Mouse (Mus musculus): ENCODE measurements around the gene Ppm1a. TPM values are rescaled to one million over a fixed set of nuclear protein-coding genes. Genes with fewer than 3 reads are reported as not detected.
"Not testable (repeated sequence)": the region's sequence is repeated elsewhere in the genome, so short reads cannot be mapped to it uniquely, and the experiment has no call there.

Gene Ppm1a
- polyA plus RNA-seq, 1 experiment from 2014 or later = 131 TPM

- no peak for DNase-seq (ENCODE audit: low read depth, low spot score)
- in situ Hi-C loops (cut with MboI; ENCODE audit: low pct_unique_long_range_greater_than_20kb) = no loop called here
- POLR2A ChIA-PET = interaction anchor here (0.9 kb wide), 1 partner anchor 24 kb away, joined by 3 read pairs; no protein-coding TSS in a partner anchor
Measured at GRCm38 (mm10) chr12:72761649-72762261, 4.5 kb downstream of the Ppm1a start.

GRCm38 (mm10) chr12:72762502-72762901 is 5.2 kb downstream of the Ppm1a start:
- ChIA-PET POLR2A (no interaction called here), CTCF (no interaction called here)
- in situ Hi-C loops (cut with MboI; ENCODE audit: low pct_unique_long_range_greater_than_20kb) = no loop called here
- DNase-seq (ENCODE audit: low read depth, low spot score) (no peak), ATAC-seq (no peak)
- H3K27me3 ChIP-seq = no peaks in the 10 kb centered on the region
- TF ChIP-seq CTCF (IDR thresholded peaks at IDR 0.05) = no peak

More at GRCm38 (mm10) chr12:72761649-72762261, 4.5 kb downstream of the Ppm1a start:
- CTCF ChIA-PET = no interaction called here
- peak; percentile 45 for ATAC-seq
- no peak for TF ChIP-seq CTCF (IDR thresholded peaks at IDR 0.05)
- H3K27me3 ChIP-seq = no peaks in the 10 kb centered on the region

GRCm38 (mm10) chr12:72763156-72763555 is 5.9 kb downstream of the Ppm1a start:
- no peak for TF ChIP-seq CTCF (IDR thresholded peaks at IDR 0.05)
- H3K27me3 ChIP-seq = no peaks in the 10 kb centered on the region
- CTCF ChIA-PET = no interaction called here
- POLR2A ChIA-PET = no interaction called here
- DNase-seq (ENCODE audit: low read depth, low spot score) = no peak
- no peak for ATAC-seq
- in situ Hi-C loops (cut with MboI; ENCODE audit: low pct_unique_long_range_greater_than_20kb) = no loop called here

GRCm38 (mm10) chr12:72767809-72768208 is 10.6 kb downstream of the Ppm1a start:
- H3K27me3 ChIP-seq = no peaks in the 10 kb centered on the region
- no peak for ATAC-seq
- no peak for TF ChIP-seq CTCF (IDR thresholded peaks at IDR 0.05)
- ChIA-PET POLR2A (no interaction called here), CTCF (no interaction called here)
- in situ Hi-C loops (cut with MboI; ENCODE audit: low pct_unique_long_range_greater_than_20kb) = no loop called here
- DNase-seq (ENCODE audit: low read depth, low spot score) = no peak

GRCm38 (mm10) chr12:72768230-72768629 is 11.0 kb downstream of the Ppm1a start:
- POLR2A ChIA-PET = no interaction called here
- no peaks in the 10 kb centered on the region for H3K27me3 ChIP-seq
- ATAC-seq = no peak
- no peak for DNase-seq (ENCODE audit: low read depth, low spot score)
- CTCF ChIA-PET = no interaction called here
- TF ChIP-seq CTCF (IDR thresholded peaks at IDR 0.05) = no peak
- in situ Hi-C loops (cut with MboI; ENCODE audit: low pct_unique_long_range_greater_than_20kb) = no loop called here

GRCm38 (mm10) chr12:72769546-72770230 is 12.4 kb downstream of the Ppm1a start:
- CTCF ChIA-PET = interaction anchor here (1.2 kb wide), 1 partner anchor 17 kb away, joined by 3 read pairs; no protein-coding TSS in a partner anchor
- no peak for TF ChIP-seq CTCF (IDR thresholded peaks at IDR 0.05)
- DNase-seq (ENCODE audit: low read depth, low spot score) = no peak
- ATAC-seq = no peak
- in situ Hi-C loops (cut with MboI; ENCODE audit: low pct_unique_long_range_greater_than_20kb) = no loop called here
- POLR2A ChIA-PET = no interaction called here
- no peaks in the 10 kb centered on the region for H3K27me3 ChIP-seq

GRCm38 (mm10) chr12:72771153-72771552 is 13.9 kb downstream of the Ppm1a start:
- H3K27me3 ChIP-seq = no peaks in the 10 kb centered on the region
- ChIA-PET CTCF (interaction anchor here (1.2 kb wide), 1 partner anchor 15 kb away, joined by 3 read pairs; no protein-coding TSS in a partner anchor), POLR2A (no interaction called here)
- in situ Hi-C loops (cut with MboI; ENCODE audit: low pct_unique_long_range_greater_than_20kb) = no loop called here
- no peak for DNase-seq (ENCODE audit: low read depth, low spot score)
- peak; percentile 46 for TF ChIP-seq CTCF (IDR thresholded peaks at IDR 0.05)
- ATAC-seq = no peak

GRCm38 (mm10) chr12:72771711-72772110 is 14.5 kb downstream of the Ppm1a start:
- DNase-seq (ENCODE audit: low read depth, low spot score) = no peak
- CTCF ChIA-PET = no interaction called here
- in situ Hi-C loops (cut with MboI; ENCODE audit: low pct_unique_long_range_greater_than_20kb) = no loop called here
- no peaks in the 10 kb centered on the region for H3K27me3 ChIP-seq
- ATAC-seq = no peak
- POLR2A ChIA-PET = no interaction called here
- no peak for TF ChIP-seq CTCF (IDR thresholded peaks at IDR 0.05)

- in situ Hi-C loops (cut with MboI; ENCODE audit: low pct_unique_long_range_greater_than_20kb) = no loop called here
- ChIA-PET POLR2A (no interaction called here), CTCF (no interaction called here)
- no peaks in the 10 kb centered on the region for H3K27me3 ChIP-seq
- TF ChIP-seq CTCF (IDR thresholded peaks at IDR 0.05) = no peak
- ATAC-seq = no peak
- no peak for DNase-seq (ENCODE audit: low read depth, low spot score)
Measured at GRCm38 (mm10) chr12:72773921-72774320, 16.7 kb downstream of the Ppm1a start.

- ATAC-seq = no peak
- ChIA-PET POLR2A (no interaction called here), CTCF (no interaction called here)
- H3K27me3 ChIP-seq = no peaks in the 10 kb centered on the region
- in situ Hi-C loops (cut with MboI; ENCODE audit: low pct_unique_long_range_greater_than_20kb) = no loop called here
- no peak for TF ChIP-seq CTCF (IDR thresholded peaks at IDR 0.05)
- no peak for DNase-seq (ENCODE audit: low read depth, low spot score)
Measured at GRCm38 (mm10) chr12:72777244-72777643, 20.0 kb downstream of the Ppm1a start.

- TF ChIP-seq CTCF (IDR thresholded peaks at IDR 0.05) = no peak
- DNase-seq (ENCODE audit: low read depth, low spot score) (no peak), ATAC-seq (no peak)
- CTCF ChIA-PET = no interaction called here
- in situ Hi-C loops (cut with MboI; ENCODE audit: low pct_unique_long_range_greater_than_20kb) = no loop called here
- no peaks in the 10 kb centered on the region for H3K27me3 ChIP-seq
- POLR2A ChIA-PET = no interaction called here
Measured at GRCm38 (mm10) chr12:72780136-72780535, 22.9 kb downstream of the Ppm1a start.

GRCm38 (mm10) chr12:72782786-72783185 is 25.5 kb downstream of the Ppm1a start:
- CTCF ChIA-PET; ATAC-seq; POLR2A ChIA-PET; H3K27me3 ChIP-seq; DNase-seq (ENCODE audit: low read depth, low spot score); in situ Hi-C loops (cut with MboI; ENCODE audit: low pct_unique_long_range_greater_than_20kb): not testable (repeated sequence)
